Comparison of ENCODE assay signal across 21 mouse cellular contexts in genomic region chr11:8051499-8051898, GRCm38 (mm10).
"Had no signal": no experiment of that assay in that cellular context is flagged by ENCODE, and none has a peak within 500 bp of the region (broad histone marks: within the 10 kb centered on the region; RNA-seq: fewer than 3 reads in every experiment).

No protein-coding gene starts in this region.

- H3K4me1 ChIP-seq: kidney, embryonic 15.5 days; limb, embryonic 12.5 days; limb, embryonic 15.5 days; midbrain, embryonic 15.5 days; neural tube, embryonic 12.5 days; neural tube, embryonic 15.5 days; stomach, embryonic 15.5 days had no signal

- H3K9me3 ChIP-seq: kidney, embryonic 15.5 days; limb, embryonic 12.5 days; limb, embryonic 15.5 days; midbrain, embryonic 12.5 days; midbrain, embryonic 15.5 days; neural tube, embryonic 12.5 days; neural tube, embryonic 15.5 days; stomach, embryonic 15.5 days had no signal

- H3K27ac ChIP-seq: kidney, embryonic 15.5 days; limb, embryonic 12.5 days; limb, embryonic 15.5 days; liver, embryonic 14.5 days; macrophage; midbrain, embryonic 12.5 days; midbrain, embryonic 15.5 days; neural tube, embryonic 12.5 days; neural tube, embryonic 15.5 days; stomach, embryonic 15.5 days had no signal

- H3K4me3 ChIP-seq: kidney, embryonic 15.5 days; limb, embryonic 12.5 days; limb, embryonic 15.5 days; midbrain, embryonic 12.5 days; midbrain, embryonic 15.5 days; neural tube, embryonic 12.5 days; neural tube, embryonic 15.5 days; stomach, embryonic 15.5 days had no signal

- DNase-seq: kidney, postnatal 10 days; kidney, postnatal 4 days; left cerebral cortex, postnatal 4 days; liver, postnatal 0 days; lung, embryonic 14.5 days; retina, postnatal 1 day; right cerebral cortex, postnatal 25 days; spleen, adult 18-20 months; thymus, postnatal 36 days had no signal

- H3K36me3 ChIP-seq: kidney, embryonic 15.5 days; limb, embryonic 12.5 days; limb, embryonic 15.5 days; midbrain, embryonic 12.5 days; midbrain, embryonic 15.5 days; neural tube, embryonic 12.5 days; neural tube, embryonic 15.5 days; stomach, embryonic 15.5 days had no signal

- H3K27me3 ChIP-seq: kidney, embryonic 15.5 days; limb, embryonic 12.5 days; limb, embryonic 15.5 days; midbrain, embryonic 12.5 days; midbrain, embryonic 15.5 days; neural tube, embryonic 12.5 days; neural tube, embryonic 15.5 days; stomach, embryonic 15.5 days had no signal

- H3K9ac ChIP-seq: kidney, embryonic 15.5 days; limb, embryonic 12.5 days; limb, embryonic 15.5 days; liver, embryonic 14.5 days; liver, postnatal 0 days; lung, embryonic 14.5 days; midbrain, embryonic 12.5 days; midbrain, embryonic 15.5 days; neural tube, embryonic 12.5 days; neural tube, embryonic 15.5 days; stomach, embryonic 15.5 days had no signal

- ATAC-seq: liver, postnatal 0 days; lung, postnatal 0 days; midbrain, embryonic 15.5 days had no signal

- H3K4me2 ChIP-seq: kidney, embryonic 15.5 days; limb, embryonic 12.5 days; limb, embryonic 15.5 days; liver, embryonic 11.5 days; lung, embryonic 14.5 days; midbrain, embryonic 12.5 days; midbrain, embryonic 15.5 days; neural tube, embryonic 12.5 days; neural tube, embryonic 15.5 days; stomach, embryonic 15.5 days had no signal
